Mouse (Mus musculus) monocyte, adult 5-6 weeks (primary cell): ENCODE results near the gene Ttc28. TPM values are rescaled to one million over a fixed set of nuclear protein-coding genes. Genes with fewer than 3 reads are reported as not detected.

Experiments used
- ATAC-seq: fragments of 153-309, 156-312 bp; replicated peaks from 2 replicates; pipeline ENCODE4 v1.8.0; 2017; ENCODE audit warnings: mild to moderate bottlenecking; ENCODE audit not compliant: low TSS enrichment, insufficient number of reproducible peaks, severe bottlenecking, poor library complexity, low FRiP score
- total RNA-seq: library from RNA; stranded (forward); fragments of 200-1000, 200-491, 200-594 nt; gene quantifications from 3 replicates; pipeline ENCODE4 v1.2.3, GENCODE M21; 2017

The Ttc28 gene
- total RNA-seq, 1 experiment from 2014 or later, result 2.4 TPM

- ATAC-seq, result no peak
These were observed 104.6 kb downstream of the Ttc28 start for GRCm38 (mm10) chr5:110984136-110984681.

GRCm38 (mm10) chr5:110996835-110997539 is 117.4 kb downstream of the Ttc28 start:
- ATAC-seq, result no peak

GRCm38 (mm10) chr5:110997692-110998091 is 118.1 kb downstream of the Ttc28 start:
- no peak for ATAC-seq

- ATAC-seq, result no peak
These were observed 118.7 kb downstream of the Ttc28 start for GRCm38 (mm10) chr5:110998298-110998697.

GRCm38 (mm10) chr5:111000953-111001352 is 121.3 kb downstream of the Ttc28 start:
- no peak for ATAC-seq

GRCm38 (mm10) chr5:111003220-111003619 is 123.6 kb downstream of the Ttc28 start:
- no peak for ATAC-seq

- no peak for ATAC-seq
These were observed 124.1 kb downstream of the Ttc28 start for GRCm38 (mm10) chr5:111003750-111004149.

GRCm38 (mm10) chr5:111006272-111007135 is 126.9 kb downstream of the Ttc28 start:
- no peak for ATAC-seq

- ATAC-seq, result no peak
These were observed 127.5 kb downstream of the Ttc28 start for GRCm38 (mm10) chr5:111007136-111007500.

GRCm38 (mm10) chr5:111007900-111008299 is 128.3 kb downstream of the Ttc28 start:
- ATAC-seq, result no peak

- ATAC-seq, result no peak
These were observed 128.8 kb downstream of the Ttc28 start for GRCm38 (mm10) chr5:111008431-111008830.

- no peak for ATAC-seq
These were observed 131.7 kb downstream of the Ttc28 start for GRCm38 (mm10) chr5:111011271-111011670.

GRCm38 (mm10) chr5:111012064-111012463 is 132.5 kb downstream of the Ttc28 start:
- no peak for ATAC-seq

GRCm38 (mm10) chr5:111012587-111012986 is 133.0 kb downstream of the Ttc28 start:
- ATAC-seq, result no peak

- ATAC-seq, result no peak
These were observed 135.4 kb downstream of the Ttc28 start for GRCm38 (mm10) chr5:111014960-111015359.

GRCm38 (mm10) chr5:111017319-111017718 is 137.7 kb downstream of the Ttc28 start:
- no peak for ATAC-seq

- ATAC-seq, result no peak
These were observed 142.7 kb downstream of the Ttc28 start for GRCm38 (mm10) chr5:111022339-111022738.

GRCm38 (mm10) chr5:111022940-111023339 is 143.3 kb downstream of the Ttc28 start:
- ATAC-seq, result no peak

GRCm38 (mm10) chr5:111024621-111025020 is 145.0 kb downstream of the Ttc28 start:
- ATAC-seq, result no peak

- no peak for ATAC-seq
These were observed 145.9 kb downstream of the Ttc28 start for GRCm38 (mm10) chr5:111025476-111025875.
